Mouse (Mus musculus) left cerebral cortex, adult 8-10 months (tissue): ENCODE measurements around the gene Amz2. TPM values are rescaled to one million over a fixed set of nuclear protein-coding genes. Genes with fewer than 3 reads are reported as not detected.

Source experiments
- DNase-seq, 2 experiments: peaks; one replicate each; pipeline ENCODE4 v3.0.0; 2022; ENCODE audit warnings: low spot score in 2 of 2
- total RNA-seq, 4 experiments: library from RNA; stranded (reverse); gene quantifications; 2 replicates each; pipeline ENCODE4 v1.2.4; 2022

Amz2 gene
- total RNA-seq, 4 experiments from 2014 or later = 44.4 to 56.2 (median 52.9) TPM

GRCm38 (mm10) chr11:109421205-109421604 is 4.5 kb upstream of the Amz2 start:
- no peak for DNase-seq

DNA sequence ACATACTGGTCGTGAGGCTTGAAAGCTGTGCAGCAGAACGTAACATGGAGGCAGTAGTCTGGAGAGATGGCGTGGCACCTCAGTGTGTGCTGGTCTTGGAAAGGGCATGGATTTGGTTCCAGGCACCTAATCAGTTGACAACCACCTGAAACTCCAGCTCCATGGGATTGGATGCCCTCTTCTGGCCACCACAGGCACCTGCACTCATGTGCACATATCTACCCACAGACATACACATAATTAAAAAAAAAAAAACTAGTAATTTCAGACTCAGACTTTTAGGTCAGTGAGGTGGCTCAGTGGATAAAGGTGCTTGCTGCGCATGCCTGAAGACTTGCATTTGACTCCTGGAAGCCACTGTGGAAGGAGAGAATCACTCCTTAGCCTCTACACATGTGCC is 3.5 kb upstream of the Amz2 start:
- DNase-seq = no peak

DNA sequence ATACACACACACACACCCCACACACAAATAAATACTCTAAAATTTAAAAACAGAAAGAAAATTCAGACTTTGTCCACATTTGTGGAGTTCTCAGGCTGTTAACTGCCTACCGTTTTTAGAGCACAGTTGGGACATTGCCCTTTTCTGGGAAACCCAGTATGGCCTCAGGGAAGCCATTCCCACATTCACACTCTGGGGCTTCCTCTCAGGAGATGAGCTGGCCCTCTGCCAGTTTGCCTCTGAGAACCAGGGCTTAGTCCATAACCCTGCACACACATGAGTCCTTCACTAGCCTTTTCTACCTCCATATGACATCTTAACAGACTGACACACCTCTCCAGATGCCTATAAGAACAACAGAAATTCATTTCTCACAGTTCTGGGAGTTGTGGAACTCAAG is 2.5 kb upstream of the Amz2 start:
- DNase-seq = no peak

GRCm38 (mm10) chr11:109426272-109426586 is 483 bp downstream of the Amz2 start:
- DNase-seq = no peak

DNA sequence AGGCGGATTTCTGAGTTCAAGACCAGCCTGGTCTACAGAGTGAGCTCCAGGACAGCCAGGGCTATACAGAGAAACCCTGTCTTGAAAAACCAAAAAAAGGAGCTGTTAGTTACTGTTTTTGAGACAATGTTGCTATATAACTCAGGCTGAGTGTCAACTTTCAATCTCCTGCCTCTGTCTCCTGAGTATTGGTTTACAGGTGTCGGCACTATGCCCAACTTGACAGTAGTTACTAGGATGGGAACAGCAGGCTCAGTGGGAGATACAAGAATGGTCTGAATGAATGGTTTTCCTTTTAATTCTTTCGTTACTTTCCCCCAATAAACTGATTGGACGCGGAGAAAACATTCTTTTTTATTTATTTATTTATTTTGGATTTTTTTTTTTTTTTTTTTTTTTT is 1.6 kb downstream of the Amz2 start:
- DNase-seq = no peak

DNA sequence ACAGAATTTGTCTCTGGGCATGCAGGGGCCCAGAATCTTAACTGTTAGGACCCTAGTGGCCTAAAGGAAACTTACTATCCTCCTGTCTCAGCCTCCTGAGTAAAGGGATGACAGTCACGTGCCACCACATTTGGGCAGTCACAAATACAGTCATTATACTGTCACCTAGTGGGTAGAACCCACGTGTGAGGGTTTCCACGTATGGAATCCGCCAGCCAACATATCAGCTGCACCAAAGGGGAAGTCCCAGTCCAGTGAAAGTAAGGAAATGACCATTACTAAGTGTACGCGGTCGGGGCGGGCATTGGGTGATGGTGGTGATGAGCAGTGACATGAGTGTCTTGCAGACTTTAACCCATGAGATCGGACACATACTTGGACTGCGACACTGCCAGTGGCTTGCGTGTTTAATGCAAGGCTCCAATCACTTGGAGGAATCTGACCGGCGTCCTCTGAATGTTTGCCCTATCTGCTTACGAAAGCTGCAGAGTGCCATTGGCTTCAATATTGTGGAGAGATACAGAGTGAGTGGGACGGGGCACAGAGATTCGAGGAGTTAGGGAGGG is 8.6 kb downstream of the Amz2 start:
- DNase-seq = no peak

DNA sequence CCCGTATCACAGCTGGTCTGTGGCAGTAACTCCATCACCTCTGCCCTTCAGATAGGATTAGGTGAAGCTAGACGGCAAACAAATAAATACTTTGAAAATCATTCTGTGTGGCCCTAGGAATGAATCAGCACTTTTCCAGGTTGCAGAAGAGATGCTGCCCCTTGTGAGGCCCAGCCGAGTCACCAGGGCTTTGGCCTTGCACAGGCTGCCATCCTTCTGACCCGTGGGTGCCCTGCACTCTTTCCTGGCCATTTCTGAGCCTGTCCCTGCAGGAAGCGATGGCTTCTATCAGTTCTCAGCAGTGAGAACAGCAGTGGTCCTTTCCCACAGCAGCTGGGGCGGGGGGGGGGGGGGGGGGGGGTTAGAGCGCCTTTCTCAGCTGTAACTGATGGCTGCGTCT is 11.1 kb downstream of the Amz2 start:
- DNase-seq = no peak

DNA sequence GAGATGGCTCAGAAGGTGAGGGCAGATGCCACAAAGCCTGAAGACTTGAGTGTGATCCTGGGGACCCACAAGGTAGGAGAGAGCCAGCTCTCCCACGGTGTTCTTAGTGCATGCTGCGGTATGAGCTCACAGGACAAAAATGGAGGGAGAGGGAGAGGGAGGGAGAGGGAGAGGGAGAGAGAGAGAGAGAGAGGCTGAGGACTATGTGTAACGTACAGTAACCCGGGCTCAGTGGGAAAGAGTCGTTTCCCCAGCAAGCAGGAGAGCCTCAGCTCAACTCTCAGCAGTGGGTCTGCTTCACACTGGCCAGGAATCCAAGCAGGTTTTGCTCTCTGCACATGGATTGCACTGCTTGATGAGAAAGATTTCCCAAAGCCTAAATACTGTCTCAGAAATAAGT is 13.5 kb downstream of the Amz2 start:
- no peak for DNase-seq

GRCm38 (mm10) chr11:109439829-109440340 is 14.1 kb downstream of the Amz2 start:
- peak; percentile 29 to 39 for DNase-seq

- no peak for DNase-seq
These were observed 14.9 kb downstream of the Amz2 start for GRCm38 (mm10) chr11:109440641-109441040.

GRCm38 (mm10) chr11:109441119-109441518 is 15.4 kb downstream of the Amz2 start:
- DNase-seq = no peak

DNA sequence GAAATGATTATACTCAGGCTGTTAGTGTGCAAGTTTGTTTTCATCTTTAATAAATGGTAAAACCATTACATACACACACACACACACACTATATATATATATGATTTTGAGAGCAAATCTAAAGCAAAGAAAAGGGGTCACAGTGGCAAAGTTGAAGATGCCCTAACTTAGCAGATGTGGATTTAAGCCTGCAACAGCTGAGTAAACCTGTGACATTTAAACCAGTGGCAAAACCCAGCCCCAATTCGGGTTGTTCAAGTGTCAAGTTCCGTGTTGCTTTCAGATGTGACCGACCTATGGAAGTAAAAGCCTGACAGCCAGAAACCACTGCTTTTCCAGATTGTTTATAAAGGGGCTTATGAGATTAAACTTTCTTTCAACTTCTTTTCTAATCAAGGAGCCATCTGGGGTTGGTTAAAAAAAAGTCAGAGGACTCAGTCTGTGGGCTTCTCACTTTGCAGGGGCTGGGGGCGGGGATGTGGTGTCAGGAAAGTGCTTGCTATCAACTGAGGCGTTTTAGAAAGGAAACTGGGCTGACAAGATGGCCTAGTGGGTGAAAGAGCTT is 16.5 kb downstream of the Amz2 start:
- DNase-seq = no peak

- DNase-seq = no peak
These were observed 17.9 kb downstream of the Amz2 start for GRCm38 (mm10) chr11:109443468-109444263.

DNA sequence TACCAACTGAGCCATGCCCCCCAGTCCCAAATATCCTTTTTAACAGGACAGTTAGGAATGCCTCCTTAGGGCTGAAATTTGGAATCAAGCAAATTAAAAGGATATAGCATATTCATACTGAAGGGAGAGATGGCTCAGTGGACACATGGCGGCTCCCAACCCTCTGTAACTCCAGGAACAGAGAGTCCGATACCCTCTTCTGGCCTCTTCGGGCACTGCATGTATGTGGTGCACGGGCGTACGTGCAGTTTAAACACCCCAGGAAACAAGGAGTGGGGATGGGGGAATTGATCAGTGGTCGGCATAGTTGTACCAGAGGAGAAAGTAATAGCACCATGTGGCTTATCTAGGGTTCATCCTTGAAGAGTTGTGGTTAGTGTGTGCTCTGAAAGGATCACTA is 18.9 kb downstream of the Amz2 start:
- no peak for DNase-seq

- DNase-seq = no peak
These were observed 19.8 kb downstream of the Amz2 start for GRCm38 (mm10) chr11:109445438-109446035.

DNA sequence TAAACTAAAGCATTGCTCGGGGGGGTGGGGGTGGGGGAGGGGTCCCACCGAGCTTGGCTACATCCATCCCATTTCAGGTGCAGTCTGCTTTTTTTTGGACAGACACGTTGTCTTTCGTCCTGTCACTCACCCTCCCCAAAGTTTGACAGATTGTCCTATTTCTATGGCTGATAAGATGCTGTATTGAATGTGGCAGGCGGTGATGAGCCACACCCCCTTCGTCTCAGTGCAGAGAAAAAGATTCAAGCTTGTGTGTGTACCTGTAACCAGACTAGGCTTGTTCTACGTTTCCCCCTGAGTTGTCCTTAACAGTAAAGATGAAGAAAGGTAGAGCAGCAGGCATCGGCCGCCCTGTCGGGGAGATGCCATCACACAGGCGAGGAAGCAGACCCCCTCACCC is 25.4 kb downstream of the Amz2 start:
- DNase-seq = no peak

GRCm38 (mm10) chr11:109456261-109456660 is 30.5 kb downstream of the Amz2 start:
- DNase-seq = no peak

DNA sequence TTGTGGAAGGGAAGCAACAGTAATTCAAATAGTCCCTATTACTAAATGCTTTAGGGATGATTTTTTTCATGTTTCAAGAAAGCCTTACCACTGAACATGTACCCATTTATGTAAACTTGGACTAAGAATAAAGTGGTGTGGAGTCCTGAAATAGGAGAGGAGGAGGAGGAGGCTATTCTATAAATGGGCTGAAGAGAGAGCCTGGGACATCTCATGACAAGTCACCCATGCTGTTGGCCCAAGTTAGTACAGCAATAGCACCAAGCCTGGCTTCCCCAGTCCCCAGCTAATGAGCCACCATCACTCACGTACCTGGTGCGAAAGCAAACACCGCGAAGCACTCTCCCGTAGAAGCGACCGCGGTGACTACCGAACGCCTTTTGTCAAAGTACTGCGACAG is 32.4 kb downstream of the Amz2 start:
- DNase-seq = peak in 1 of 2 experiments; percentile 24

DNA sequence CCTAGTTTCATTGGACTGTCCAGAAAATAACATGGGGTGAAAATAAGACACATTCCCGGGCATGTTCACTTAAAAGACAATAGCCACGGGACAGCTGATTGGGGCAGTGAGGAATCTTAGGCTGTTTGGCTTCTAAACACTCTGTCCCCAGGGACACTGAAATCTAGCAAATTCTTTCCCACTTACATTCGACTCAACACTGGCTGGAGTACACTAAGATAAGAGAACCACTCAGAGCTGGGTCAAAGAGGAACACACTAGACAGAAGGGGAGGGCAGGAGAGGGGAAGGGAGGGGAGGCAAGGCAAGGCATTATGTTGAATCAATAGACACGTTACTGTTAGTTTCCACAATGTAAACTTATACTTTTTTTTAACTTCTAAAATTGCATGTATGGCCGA is 34.8 kb downstream of the Amz2 start:
- no peak for DNase-seq

- no peak for DNase-seq
These were observed 39.3 kb downstream of the Amz2 start for GRCm38 (mm10) chr11:109465068-109465467.

DNA sequence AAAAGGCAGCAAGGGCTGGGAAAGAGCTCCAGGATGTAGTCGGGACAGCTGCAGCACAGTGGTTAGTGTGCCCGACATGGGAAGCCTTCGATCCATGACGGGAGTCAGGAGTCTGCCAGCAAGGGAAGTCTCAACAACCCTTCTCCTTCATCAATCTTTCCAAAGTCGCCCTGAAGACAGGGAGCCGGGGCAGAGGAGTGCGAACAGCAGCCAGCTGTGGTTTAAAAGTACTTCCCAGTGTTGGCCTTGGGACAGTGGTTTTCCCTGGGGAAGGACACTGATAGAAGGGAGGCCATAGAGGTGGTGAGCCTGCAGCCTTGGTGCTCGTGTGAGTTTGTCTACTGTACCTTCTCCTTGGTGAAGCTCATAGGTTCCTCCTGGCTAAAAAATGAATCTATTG is 41.2 kb downstream of the Amz2 start:
- no peak for DNase-seq

DNA sequence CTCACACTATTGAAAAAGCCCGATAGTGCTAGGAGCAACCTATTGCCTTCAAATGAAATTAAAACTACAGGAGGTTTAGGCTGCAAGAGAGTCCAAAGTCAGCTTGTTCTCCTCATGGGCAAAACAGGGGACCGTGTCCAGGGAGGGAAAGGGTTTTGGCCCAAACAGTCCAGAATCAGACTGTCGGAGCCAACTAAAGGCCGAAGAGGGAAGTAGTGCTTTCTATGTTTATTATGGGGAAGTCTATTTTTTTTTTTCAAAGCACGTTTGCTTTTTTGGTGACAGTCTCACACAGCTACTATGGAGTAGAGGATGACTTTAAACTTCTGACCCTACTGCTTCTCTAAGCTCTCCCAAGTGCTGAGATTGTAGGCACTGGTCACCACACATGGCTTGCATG is 42.4 kb downstream of the Amz2 start:
- DNase-seq = no peak

- no peak for DNase-seq
These were observed 44.4 kb downstream of the Amz2 start for GRCm38 (mm10) chr11:109470170-109470569.
